Mouse (Mus musculus): ENCODE measurements around the gene Gm5901.

The Gm5901 gene

GRCm38 (mm10) chr7:105406322-105406721, 31.5 kb downstream of the Gm5901 start:
- no peak for DNase-seq

DNA sequence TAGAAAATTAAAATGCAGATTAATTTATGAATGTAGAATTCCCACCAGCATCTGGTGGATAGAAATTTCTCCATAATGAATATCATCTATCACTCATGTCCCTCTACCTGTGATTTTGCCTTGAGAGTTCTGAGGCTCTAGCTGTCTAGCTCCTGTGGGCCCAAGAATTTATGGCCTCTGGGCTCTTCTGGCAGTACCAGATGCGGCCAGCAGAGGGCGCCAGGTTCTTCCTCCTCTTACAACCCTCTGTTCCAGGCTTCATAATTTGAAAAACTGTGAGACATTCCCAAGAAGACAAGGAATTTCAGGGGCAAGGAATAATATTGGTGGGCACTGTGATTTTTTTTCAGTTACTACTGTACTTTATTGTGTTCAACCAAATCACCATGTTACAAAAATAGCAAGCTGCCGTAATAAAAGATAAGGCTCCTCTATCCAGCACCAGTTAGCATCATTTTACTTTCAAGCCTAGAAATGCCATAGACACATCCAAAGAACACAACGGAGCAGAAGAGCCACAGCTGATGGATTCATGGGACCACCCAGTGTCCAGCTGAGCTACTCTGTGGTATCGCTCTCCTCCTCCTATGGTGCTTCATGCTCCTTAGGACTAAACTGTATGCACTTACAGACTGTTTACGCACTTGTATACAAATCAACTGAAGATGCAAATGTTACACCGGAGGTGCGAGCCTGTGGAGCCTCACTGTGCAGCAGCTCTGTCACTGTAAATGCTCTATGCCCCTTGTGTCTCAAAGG, 37.2 kb downstream of the Gm5901 start:
- peak; percentile 87 for DNase-seq

- no peak for DNase-seq
Observed at GRCm38 (mm10) chr7:105414385-105414784, 39.5 kb downstream of the Gm5901 start.

- DNase-seq, result no peak
Observed at GRCm38 (mm10) chr7:105416529-105416928, 41.7 kb downstream of the Gm5901 start.

DNA sequence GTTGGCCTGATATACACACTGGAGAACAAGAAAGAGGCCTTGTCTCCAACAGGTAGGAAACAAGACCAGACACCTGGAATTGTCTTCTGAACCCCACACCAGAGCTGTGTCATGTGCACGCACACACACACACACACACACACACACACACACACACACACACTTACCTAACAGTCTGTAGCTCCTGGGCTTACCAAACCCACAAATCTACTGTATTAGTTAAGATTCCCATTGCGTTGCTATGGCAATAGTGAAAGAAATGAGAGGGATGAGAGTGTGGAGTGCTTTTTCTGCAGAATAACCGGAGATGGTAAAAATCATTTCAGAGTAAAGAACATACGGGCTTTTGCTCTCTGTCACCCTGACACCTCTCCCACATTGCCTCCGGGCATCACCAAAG, 43.3 kb downstream of the Gm5901 start:
- DNase-seq, result no peak

DNA sequence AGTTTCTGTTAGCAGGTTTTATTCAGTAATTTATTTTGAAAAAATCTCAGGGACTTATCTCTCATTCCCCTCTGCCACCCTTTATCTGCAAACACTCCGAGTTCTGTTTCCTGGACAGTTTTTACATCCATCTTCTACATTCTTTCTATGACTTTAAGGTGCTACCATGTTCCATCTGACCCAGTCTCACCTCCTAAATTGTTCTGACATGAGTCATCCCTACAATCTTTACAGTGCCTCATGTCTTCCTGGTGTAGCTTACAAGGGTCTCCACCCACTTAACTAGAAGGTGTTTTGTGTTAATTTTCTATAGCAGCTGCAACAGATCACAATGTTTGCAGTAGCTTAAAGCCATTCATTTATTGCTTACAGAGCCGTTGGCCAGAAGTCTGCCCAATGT, 46.1 kb downstream of the Gm5901 start:
- no peak for DNase-seq

GRCm38 (mm10) chr7:105424368-105424767, 49.5 kb downstream of the Gm5901 start:
- DNase-seq, result no peak

GRCm38 (mm10) chr7:105425424-105426043, 50.7 kb downstream of the Gm5901 start, which contains the start of gene Cckbr:
TSS of gene Cckbr (plus strand) at chr7:105425731.
- peak; percentile 33 for DNase-seq

GRCm38 (mm10) chr7:105426051-105426450, 51.2 kb downstream of the Gm5901 start:
- DNase-seq, result peak; percentile 19
